In the genomic region with DNA sequence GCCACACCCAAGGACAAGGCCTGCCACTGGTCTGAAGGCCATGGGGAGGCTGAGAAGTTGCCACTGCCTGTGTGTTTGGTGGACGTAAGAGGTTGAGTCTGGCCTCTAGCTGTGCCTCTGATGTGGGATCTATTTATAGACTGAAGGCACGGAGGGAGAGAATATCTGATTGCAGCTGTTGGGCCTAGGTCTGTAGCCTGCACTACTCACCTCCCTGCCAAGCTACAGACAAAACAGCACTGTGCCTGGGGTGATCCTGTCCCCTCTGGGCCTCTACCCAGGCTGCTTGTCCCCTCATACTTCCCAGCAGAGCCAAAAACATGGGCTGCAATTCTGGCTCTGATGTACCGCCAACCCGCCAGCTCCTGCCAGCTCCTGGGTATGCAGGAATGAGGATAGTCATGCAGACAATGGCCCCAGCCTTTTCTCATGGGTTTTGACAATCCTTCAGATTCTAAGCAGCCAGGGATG, we compare ENCODE assay signal across 7 mouse cellular contexts. TPM values are rescaled to one million over a fixed set of nuclear protein-coding genes. Genes with fewer than 3 reads are reported as not detected.
DNase-seq lines count a peak whose midpoint lies in the region; ATAC-seq and TF ChIP-seq lines count a peak whose summit lies in the region.

No protein-coding gene starts in this region.

- H3K9me3 ChIP-seq in CH12.LX (replicated peaks; ENCODE audit: low read length), result no peaks in the 10 kb centered on the region
- no peaks in the 10 kb centered on the region for H3K9me3 ChIP-seq in hindbrain, postnatal 0 days (ENCODE audit: low read length)

- H3K79me2 ChIP-seq in CH12.LX (replicated peaks; ENCODE audit: control insufficient read depth, extremely low read depth, insufficient read depth, poor library complexity, severe bottlenecking), result no peaks in the 10 kb centered on the region

- DNase-seq in 3134 (ENCODE audit: extremely low read depth, insufficient read length, low spot score), result peak; percentile 76
- no peak for DNase-seq in CH12.LX (ENCODE audit: extremely low read depth)
- peak; percentile 43 to 50 for DNase-seq in frontal cortex, postnatal 36 days (ENCODE audit: low spot score in 2 of 2)
- peak; percentile 60 for DNase-seq in hindbrain, postnatal 0 days (ENCODE audit: low spot score)
- peak; percentile 43 for DNase-seq in lung, postnatal 36 days
- DNase-seq in kidney, adult 9 months, result no peak
- DNase-seq in embryo, embryonic 11 days, result no peak

- in situ Hi-C loops in CH12.LX (cut with MboI; ENCODE audit: low pct_ligation_motif_present, low pct_unique_long_range_greater_than_20kb, low sequenced_read_pairs), result no loop called here

- no peaks in the 10 kb centered on the region for H3K27me3 ChIP-seq in CH12.LX (replicated peaks)
- H3K27me3 ChIP-seq in hindbrain, postnatal 0 days (ENCODE audit: insufficient read depth, low read length), result no peaks in the 10 kb centered on the region

- peaks cover 0 to 33% of the 10 kb centered on the region in 2 experiments for H3K36me3 ChIP-seq in CH12.LX (replicated peaks in 1 of 2; ENCODE audit: control insufficient read depth in 1 of 2, insufficient read depth in 1 of 2, low read length in 1 of 2)
- H3K36me3 ChIP-seq in hindbrain, postnatal 0 days (ENCODE audit: insufficient read depth, low read length), result no peaks in the 10 kb centered on the region

- no peak for TF ChIP-seq POLR2A in CH12.LX (IDR thresholded peaks at IDR 0.05; ENCODE audit: low read depth, low read length)

- peak; percentile 78 for ATAC-seq in hindbrain, postnatal 0 days

- H3K9ac ChIP-seq in CH12.LX (ENCODE audit: insufficient read depth, low read depth), result no peak overlapping the region
- no peak overlapping the region for H3K9ac ChIP-seq in hindbrain, postnatal 0 days (replicated peaks; ENCODE audit: low read length)

- TF ChIP-seq CTCF in CH12.LX (conservative IDR thresholded peaks at IDR 0.05 in 1 of 2, IDR thresholded peaks at IDR 0.05 in 1 of 2; ENCODE audit: low read depth in 2 of 2, low read length in 2 of 2), result no peak
- TF ChIP-seq CTCF in hindbrain, postnatal 0 days (IDR thresholded peaks at IDR 0.05; ENCODE audit: low read depth), result no peak

- no peak for TF ChIP-seq EP300 in CH12.LX (IDR thresholded peaks at IDR 0.05; ENCODE audit: low read length)

- dilution Hi-C loops in CH12.LX (cut with MboI; ENCODE audit: extremely low pct_ligation_motif_present, extremely low pct_unique_long_range_greater_than_20kb, low sequenced_read_pairs), result no loop called here

- H3K4me2 ChIP-seq in CH12.LX (ENCODE audit: insufficient read depth, low read depth, poor library complexity, severe bottlenecking), result no peak overlapping the region
- no peak overlapping the region for H3K4me2 ChIP-seq in hindbrain, postnatal 0 days (ENCODE audit: low read depth, low read length)

- 22% methylated on average over 4 of the region's 4 CpGs for WGBS in hindbrain, postnatal 0 days

- H3K4me1 ChIP-seq in CH12.LX (ENCODE audit: control insufficient read depth in 1 of 2, insufficient read depth in 2 of 2), result peaks cover 9 to 42% of the 10 kb centered on the region in 2 experiments
- 0 out of 2 replicates have a peak, but pooled peaks cover 7% of the 10 kb centered on the region for H3K4me1 ChIP-seq in hindbrain, postnatal 0 days (ENCODE audit: insufficient read depth, low read length)

- TF ChIP-seq RAD21 in CH12.LX (IDR thresholded peaks at IDR 0.05; ENCODE audit: low read depth, low read length), result no peak

- no peak overlapping the region for H3K4me3 ChIP-seq in CH12.LX (replicated peaks in 1 of 3; ENCODE audit: low read depth in 2 of 3, low read length in 2 of 3, poor library complexity in 1 of 3)
- H3K4me3 ChIP-seq in hindbrain, postnatal 0 days (ENCODE audit: low read length), result no peak overlapping the region

- no peak overlapping the region for H3K27ac ChIP-seq in CH12.LX (ENCODE audit: insufficient read depth, low read depth)
- no peak overlapping the region for H3K27ac ChIP-seq in hindbrain, postnatal 0 days

TF ChIP-seq in CH12.LX, 34 proteins besides CTCF, POLR2A, EP300 and RAD21:
- TF ChIP-seq MEF2A (IDR thresholded peaks at IDR 0.05; ENCODE audit: borderline replicate concordance, low read depth, low read length) (peak; percentile 58; the same call in 1 of the 2 replicates), MAZ (IDR thresholded peaks at IDR 0.05; ENCODE audit: low read depth, low read length) (no peak)

RNA-seq across cellular contexts. Expression of gene Steap3, which starts 26.8 kb away (rescaled TPM):
- total RNA-seq in CH12.LX (2012; rRNA removed) (1.6 and 2.9 TPM in 2 replicates), CH12.LX (2014; rRNA removed) (0.95 and 1.2 TPM in 2 replicates)
- polyA plus RNA-seq in CH12.LX (2012; ENCODE audit: insufficient read length, low read depth), result 7.3 and 8.0 TPM in 2 replicates
- total RNA-seq in hindbrain, postnatal 0 days (2014; rRNA removed), result 5.2 and 7.8 TPM in 2 replicates
- 4.3 and 4.8 TPM in 2 replicates for polyA plus RNA-seq in hindbrain, postnatal 0 days (2015; fragmentation: Nextera tagmentation; extraction: Ambion mirVana)

Comparison
In these comparisons a context has a peak if more than half of its experiments do, and no peak if none do; other contexts are left out.
1. DNase-seq: peak in 3134 (single experiment), frontal cortex, postnatal 36 days (2 of 2), hindbrain, postnatal 0 days (single experiment) and lung, postnatal 36 days (single experiment); none in CH12.LX (single experiment), kidney, adult 9 months (single experiment) and embryo, embryonic 11 days (single experiment).